Mouse (Mus musculus): Measurements from ENCODE around the gene Mmp8. TPM values are rescaled to one million over a fixed set of nuclear protein-coding genes. Genes with fewer than 3 reads are reported as not detected.

Mmp8 gene
- 0.12 TPM in 1 of 2 replicates, not detected in the other for polyA plus RNA-seq (2012; rRNA removed)

GRCm38 (mm10) chr9:7558221-7559017, at the start of gene Mmp8:
Gene Mmp8, plus strand, starts transcription at chr9:7558456.
- no peak for TF ChIP-seq POLR2A (IDR thresholded peaks at IDR 0.05; ENCODE audit: borderline replicate concordance, extremely low read depth, insufficient read depth, insufficient read length, poor library complexity, severe bottlenecking)
- no peak for TF ChIP-seq CTCF (IDR thresholded peaks at IDR 0.05; ENCODE audit: borderline replicate concordance, extremely low read depth, insufficient read depth, insufficient read length)
- DNase-seq (ENCODE audit: low read depth), result no peak

GRCm38 (mm10) chr9:7509619-7510233, 48.5 kb upstream of the Mmp8 start:
- DNase-seq (ENCODE audit: low read depth), result no peak
- TF ChIP-seq POLR2A (IDR thresholded peaks at IDR 0.05; ENCODE audit: borderline replicate concordance, extremely low read depth, insufficient read depth, insufficient read length, poor library complexity, severe bottlenecking) (no peak), CTCF (IDR thresholded peaks at IDR 0.05; ENCODE audit: borderline replicate concordance, extremely low read depth, insufficient read depth, insufficient read length) (no peak)

- no peak for TF ChIP-seq POLR2A (IDR thresholded peaks at IDR 0.05; ENCODE audit: borderline replicate concordance, extremely low read depth, insufficient read depth, insufficient read length, poor library complexity, severe bottlenecking)
- peak; percentile 1 for DNase-seq (ENCODE audit: low read depth)
These were observed 40.2 kb upstream of the Mmp8 start for GRCm38 (mm10) chr9:7517944-7518571.

DNA sequence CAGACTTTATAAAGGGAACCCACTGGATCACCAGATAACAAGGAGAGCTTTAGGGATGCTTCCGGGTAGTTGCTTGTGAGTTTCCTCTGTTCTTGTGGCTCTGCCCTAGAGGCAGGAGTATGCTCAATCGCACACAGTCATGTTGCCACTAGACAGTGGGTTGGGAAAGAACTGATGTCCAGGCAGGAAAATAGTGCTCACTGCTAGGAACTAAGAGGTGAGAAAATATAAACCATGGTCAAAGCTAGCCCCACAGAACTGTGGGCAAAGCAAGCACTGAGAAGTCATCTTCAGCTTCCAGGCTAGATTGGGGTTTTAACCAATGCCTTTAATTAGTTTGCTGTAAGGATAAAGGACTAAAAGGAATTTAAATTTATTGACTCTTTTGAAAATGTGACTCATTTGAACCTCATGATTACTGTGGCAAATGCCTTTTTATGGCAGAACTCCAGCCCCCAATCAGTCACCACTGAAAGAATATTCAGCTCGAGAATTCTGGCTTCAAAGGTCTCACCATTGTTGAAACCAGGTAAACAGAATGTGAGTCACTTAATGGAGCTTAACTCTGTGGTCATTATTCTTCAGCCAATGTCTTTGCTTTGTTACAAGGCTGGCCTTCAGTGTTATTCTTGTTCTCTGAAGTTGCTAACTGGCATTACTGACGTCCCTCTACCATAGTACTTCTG, 31.9 kb upstream of the Mmp8 start:
- no peak for DNase-seq (ENCODE audit: low read depth)
- TF ChIP-seq POLR2A (IDR thresholded peaks at IDR 0.05; ENCODE audit: borderline replicate concordance, extremely low read depth, insufficient read depth, insufficient read length, poor library complexity, severe bottlenecking) (no peak), CTCF (IDR thresholded peaks at IDR 0.05; ENCODE audit: borderline replicate concordance, extremely low read depth, insufficient read depth, insufficient read length) (no peak)

DNA sequence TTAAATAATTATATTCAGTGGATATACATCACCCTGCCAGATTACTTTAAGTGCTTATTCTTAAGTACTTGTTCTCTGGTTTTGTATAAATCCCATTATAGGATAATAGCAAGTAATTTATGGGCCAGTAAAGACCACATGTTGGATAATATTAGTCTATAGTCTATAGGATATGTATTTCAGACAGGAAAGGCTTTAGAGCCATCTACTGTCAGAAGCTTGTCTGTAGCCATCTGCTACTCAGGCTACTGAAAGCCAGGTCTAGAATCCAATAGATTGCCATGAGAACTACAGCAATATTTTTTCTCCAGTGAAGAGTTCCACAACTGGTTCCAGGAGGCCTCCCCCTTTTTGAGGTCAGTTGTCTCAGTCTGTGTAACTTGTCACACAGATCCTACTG, 15.5 kb upstream of the Mmp8 start:
- DNase-seq (ENCODE audit: low read depth), result no peak
- TF ChIP-seq CTCF (IDR thresholded peaks at IDR 0.05; ENCODE audit: borderline replicate concordance, extremely low read depth, insufficient read depth, insufficient read length) (no peak), POLR2A (IDR thresholded peaks at IDR 0.05; ENCODE audit: borderline replicate concordance, extremely low read depth, insufficient read depth, insufficient read length, poor library complexity, severe bottlenecking) (no peak)

- no peak for DNase-seq (ENCODE audit: low read depth)
- TF ChIP-seq POLR2A (IDR thresholded peaks at IDR 0.05; ENCODE audit: borderline replicate concordance, extremely low read depth, insufficient read depth, insufficient read length, poor library complexity, severe bottlenecking), result no peak
- no peak for TF ChIP-seq CTCF (IDR thresholded peaks at IDR 0.05; ENCODE audit: borderline replicate concordance, extremely low read depth, insufficient read depth, insufficient read length)
These were observed 13.3 kb upstream of the Mmp8 start for GRCm38 (mm10) chr9:7544923-7545457.

- TF ChIP-seq CTCF (IDR thresholded peaks at IDR 0.05; ENCODE audit: borderline replicate concordance, extremely low read depth, insufficient read depth, insufficient read length) (no peak), POLR2A (IDR thresholded peaks at IDR 0.05; ENCODE audit: borderline replicate concordance, extremely low read depth, insufficient read depth, insufficient read length, poor library complexity, severe bottlenecking) (no peak)
- peak; percentile 31 for DNase-seq (ENCODE audit: low read depth)
These were observed 12.8 kb upstream of the Mmp8 start for GRCm38 (mm10) chr9:7545471-7545870.

- no peak for TF ChIP-seq POLR2A (IDR thresholded peaks at IDR 0.05; ENCODE audit: borderline replicate concordance, extremely low read depth, insufficient read depth, insufficient read length, poor library complexity, severe bottlenecking)
- TF ChIP-seq CTCF (IDR thresholded peaks at IDR 0.05; ENCODE audit: borderline replicate concordance, extremely low read depth, insufficient read depth, insufficient read length), result no peak
- DNase-seq (ENCODE audit: low read depth), result no peak
These were observed 12.3 kb upstream of the Mmp8 start for GRCm38 (mm10) chr9:7545920-7546319.

GRCm38 (mm10) chr9:7551943-7552342, 6.3 kb upstream of the Mmp8 start:
- no peak for DNase-seq (ENCODE audit: low read depth)
- TF ChIP-seq POLR2A (IDR thresholded peaks at IDR 0.05; ENCODE audit: borderline replicate concordance, extremely low read depth, insufficient read depth, insufficient read length, poor library complexity, severe bottlenecking) (no peak), CTCF (IDR thresholded peaks at IDR 0.05; ENCODE audit: borderline replicate concordance, extremely low read depth, insufficient read depth, insufficient read length) (no peak)

DNA sequence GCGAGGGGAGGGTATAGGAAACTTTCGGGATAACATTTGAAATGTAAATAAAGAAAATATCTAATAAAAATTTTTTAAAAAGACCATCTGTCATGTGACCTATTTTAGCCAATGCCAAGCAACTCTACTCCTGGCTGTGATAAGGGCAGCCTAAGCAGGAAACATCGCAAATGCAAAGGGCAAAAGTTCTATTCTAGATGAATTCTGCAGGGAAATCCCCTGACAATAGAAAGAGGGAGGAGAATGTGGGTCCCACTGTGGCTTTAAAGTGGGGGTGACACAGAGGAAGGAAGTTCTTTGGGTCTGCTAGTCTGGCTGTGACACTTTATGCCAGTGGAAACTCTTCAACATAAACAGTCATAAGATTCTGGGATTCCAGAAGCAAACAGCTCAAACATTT, 4.7 kb upstream of the Mmp8 start:
- TF ChIP-seq POLR2A (IDR thresholded peaks at IDR 0.05; ENCODE audit: borderline replicate concordance, extremely low read depth, insufficient read depth, insufficient read length, poor library complexity, severe bottlenecking) (no peak), CTCF (IDR thresholded peaks at IDR 0.05; ENCODE audit: borderline replicate concordance, extremely low read depth, insufficient read depth, insufficient read length) (no peak)

DNA sequence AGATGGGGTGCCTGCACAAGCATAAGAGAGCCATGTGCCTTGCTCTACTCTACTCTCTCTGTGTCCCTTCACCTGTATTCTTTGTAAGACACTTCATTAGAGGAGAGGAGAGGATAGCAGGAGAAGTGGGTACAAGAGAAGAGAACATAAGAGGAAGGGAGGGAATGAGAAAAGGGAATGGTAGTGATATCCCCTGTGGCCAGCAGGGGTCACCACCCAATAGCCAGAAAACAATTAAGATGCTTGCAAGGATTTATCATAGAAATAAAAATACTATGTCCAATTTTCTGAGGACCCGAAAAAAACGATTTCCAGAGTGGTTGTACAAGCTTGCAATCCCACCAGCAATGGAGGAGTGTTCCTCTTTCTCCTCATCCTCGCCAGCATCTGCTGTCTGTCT, 3.9 kb upstream of the Mmp8 start:
- DNase-seq (ENCODE audit: low read depth), result peak; percentile 18
- peak; percentile 47; the same call in 1 of the 2 replicates for TF ChIP-seq CTCF (IDR thresholded peaks at IDR 0.05; ENCODE audit: borderline replicate concordance, extremely low read depth, insufficient read depth, insufficient read length)
- TF ChIP-seq POLR2A (IDR thresholded peaks at IDR 0.05; ENCODE audit: borderline replicate concordance, extremely low read depth, insufficient read depth, insufficient read length, poor library complexity, severe bottlenecking), result no peak

More for the DNA sequence above, 4.7 kb upstream of the Mmp8 start:
- no peak for DNase-seq (ENCODE audit: low read depth)

All from brain, embryonic 14.5 days (tissue).